Mouse (Mus musculus) thymus, adult 2 months (tissue): ENCODE data around the gene Igdcc3.

Source experiments
- CTCF ChIP-seq: fragments of 200-500 bp; IDR thresholded peaks from 2 replicates; pipeline ENCODE4 v1.5.1; 2012; ENCODE audit warnings: mild to moderate bottlenecking, control low read depth, low read length, moderate library complexity, borderline replicate concordance; ENCODE audit not compliant: control insufficient read depth, poor library complexity, insufficient read depth; ENCODE audit errors: extremely low read depth
- POLR2A ChIP-seq: fragments of 200-500 bp; IDR thresholded peaks from 2 replicates; pipeline ENCODE4 v1.6.1; 2012; ENCODE audit warnings: mild to moderate bottlenecking, low read length, control low read depth, moderate library complexity; ENCODE audit not compliant: control insufficient read depth, poor library complexity, insufficient read depth; ENCODE audit errors: extremely low read depth

DNA sequence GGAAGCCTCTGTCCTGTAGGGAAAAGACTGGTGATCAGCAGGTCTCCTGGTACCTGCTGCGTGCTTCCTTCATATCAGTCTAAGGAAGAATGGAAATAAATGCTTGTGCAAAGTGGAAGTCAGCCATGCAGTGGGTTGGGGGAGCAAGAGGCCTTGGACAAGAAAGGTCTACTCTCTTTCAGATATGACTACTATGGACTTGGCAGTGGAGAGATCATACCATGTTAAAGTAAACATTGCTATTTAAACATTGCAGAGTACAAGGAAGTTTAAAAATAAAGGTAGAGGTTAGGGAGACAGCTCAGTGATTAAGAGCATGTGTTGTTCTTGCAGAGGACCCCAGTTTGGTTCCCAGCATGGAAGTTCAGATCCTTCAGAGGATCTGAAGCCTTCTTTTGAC lies 33.1 kb upstream of the Igdcc3 start:
- no peak for TF ChIP-seq CTCF
- TF ChIP-seq POLR2A = no peak
